Mouse (Mus musculus) kidney, postnatal 36 days (tissue): Measurements from ENCODE around the gene A130010J15Rik.
A peak's percentile ranks its signal among the peaks of the same experiment; 100 is the strongest.

Experiments
- DNase-seq, 2 experiments: peaks; one replicate each; pipeline ENCODE4 v3.0.0; 2021 to 2022; ENCODE audit warnings: mixed read lengths in 2 of 2

The A130010J15Rik gene

GRCm38 (mm10) chr1:193167746-193168145 lies at the start of gene A130010J15Rik:
TSS of gene A130010J15Rik (plus strand) at chr1:193168046.
- DNase-seq = no peak

GRCm38 (mm10) chr1:193122793-193123192 lies 45.1 kb upstream of the A130010J15Rik start:
- no peak for DNase-seq

- DNase-seq = no peak
Measured at GRCm38 (mm10) chr1:193123290-193123689, 44.6 kb upstream of the A130010J15Rik start.

GRCm38 (mm10) chr1:193125835-193126234 lies 42.0 kb upstream of the A130010J15Rik start:
- DNase-seq = no peak

GRCm38 (mm10) chr1:193128055-193128454 lies 39.8 kb upstream of the A130010J15Rik start:
- no peak for DNase-seq

- no peak for DNase-seq
Measured at GRCm38 (mm10) chr1:193129321-193129720, 38.5 kb upstream of the A130010J15Rik start.

- peak; percentile 95 to 99 for DNase-seq
Measured at GRCm38 (mm10) chr1:193129786-193130455, 37.9 kb upstream of the A130010J15Rik start, which contains the start of gene Diexf. TSS of gene Diexf (minus strand) at chr1:193130272.

- DNase-seq = no peak
Measured at GRCm38 (mm10) chr1:193130456-193130825, 37.4 kb upstream of the A130010J15Rik start.

- DNase-seq = no peak
Measured at GRCm38 (mm10) chr1:193130839-193131238, 37.0 kb upstream of the A130010J15Rik start.

- no peak for DNase-seq
Measured at GRCm38 (mm10) chr1:193131311-193131948, 36.4 kb upstream of the A130010J15Rik start.

- no peak for DNase-seq
Measured at GRCm38 (mm10) chr1:193132385-193132784, 35.5 kb upstream of the A130010J15Rik start.

- peak in 1 of 2 experiments; percentile 20 for DNase-seq
Measured at GRCm38 (mm10) chr1:193133726-193134125, 34.1 kb upstream of the A130010J15Rik start.

- DNase-seq = no peak
Measured at GRCm38 (mm10) chr1:193138087-193138486, 29.8 kb upstream of the A130010J15Rik start.

- peak in 1 of 2 experiments; percentile 8 for DNase-seq
Measured at GRCm38 (mm10) chr1:193138669-193139068, 29.2 kb upstream of the A130010J15Rik start.

- DNase-seq = no peak
Measured at GRCm38 (mm10) chr1:193141118-193141517, 26.7 kb upstream of the A130010J15Rik start.

GRCm38 (mm10) chr1:193142517-193143062 lies 25.3 kb upstream of the A130010J15Rik start:
- no peak for DNase-seq

- DNase-seq = no peak
Measured at GRCm38 (mm10) chr1:193144516-193144915, 23.3 kb upstream of the A130010J15Rik start.

- no peak for DNase-seq
Measured at GRCm38 (mm10) chr1:193145101-193145500, 22.7 kb upstream of the A130010J15Rik start.

- no peak for DNase-seq
Measured at GRCm38 (mm10) chr1:193146416-193146815, 21.4 kb upstream of the A130010J15Rik start.

GRCm38 (mm10) chr1:193149231-193149630 lies 18.6 kb upstream of the A130010J15Rik start:
- DNase-seq = no peak

GRCm38 (mm10) chr1:193151134-193151533 lies 16.7 kb upstream of the A130010J15Rik start:
- no peak for DNase-seq

GRCm38 (mm10) chr1:193152872-193153271 lies 15.0 kb upstream of the A130010J15Rik start, which contains the start of gene Irf6:
TSS of gene Irf6 (plus strand) at chr1:193153111.
- DNase-seq = peak; percentile 91 to 92

- DNase-seq = peak; percentile 21 to 57
Measured at GRCm38 (mm10) chr1:193153561-193153960, 14.3 kb upstream of the A130010J15Rik start.
